Mouse (Mus musculus) lung, postnatal 0 days (tissue): Measurements from ENCODE around the gene Mtrex.

Source experiments
- CTCF ChIP-seq: IDR thresholded peaks from 2 replicates; pipeline ENCODE4 v1.5.1; 2016; ENCODE audit warnings: antibody characterized with exemption, mild to moderate bottlenecking
- EP300 ChIP-seq: IDR thresholded peaks from 2 replicates; pipeline ENCODE4 v1.6.1; 2016; ENCODE audit warnings: antibody characterized with exemption, mild to moderate bottlenecking, control low read depth

DNA sequence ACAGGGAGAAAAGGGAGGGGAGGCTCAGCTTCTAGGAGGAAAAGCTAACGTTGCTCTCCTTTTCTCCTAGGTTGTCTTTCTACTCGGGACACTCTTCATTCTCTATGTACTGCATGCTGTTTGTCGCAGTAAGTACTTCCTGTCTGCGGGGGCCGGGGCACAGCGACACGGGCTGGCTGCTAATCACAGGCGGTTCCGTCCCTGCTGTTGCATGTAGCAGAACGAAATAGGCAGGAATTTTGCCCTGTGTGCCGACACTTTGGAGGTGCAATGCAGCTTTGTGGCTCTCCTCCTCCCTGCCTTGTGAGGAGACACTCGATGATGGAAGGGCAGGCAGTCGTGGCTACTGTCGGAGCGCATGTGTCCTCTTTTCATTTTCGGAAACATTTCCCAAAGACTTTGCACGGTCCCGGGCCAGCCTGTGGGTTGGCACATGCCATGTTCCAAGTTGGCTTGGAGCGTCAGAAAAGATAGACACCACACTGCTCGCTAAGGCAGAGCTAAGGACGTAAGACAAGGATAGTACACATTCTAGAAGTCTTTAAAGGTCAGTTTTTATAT lies 67.5 kb downstream of the Mtrex start:
- TF ChIP-seq CTCF = no peak
- TF ChIP-seq EP300 = no peak
